8 mouse cellular contexts compared by ENCODE assay signal in the genomic region with DNA sequence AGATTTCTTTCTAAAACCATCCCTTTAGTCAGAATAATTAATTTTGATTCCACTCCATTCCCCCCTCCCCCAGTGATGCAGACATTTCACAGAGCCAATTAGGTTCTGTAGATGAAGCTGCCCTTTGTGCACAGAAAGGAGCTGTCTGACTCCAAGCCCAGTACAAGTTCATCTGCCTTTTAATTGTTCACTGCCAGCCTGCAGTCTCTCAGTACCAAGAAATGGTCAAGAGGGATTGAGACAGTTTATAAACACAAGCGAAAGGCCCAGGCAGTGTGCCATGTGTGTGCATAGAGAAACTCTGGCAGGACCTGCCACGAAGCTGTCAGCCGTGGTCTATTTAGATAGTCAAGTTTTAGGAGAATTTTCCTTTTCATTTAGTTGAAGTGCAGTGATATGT.
DNase-seq lines count a peak whose midpoint lies in the region; ATAC-seq and TF ChIP-seq lines count a peak whose summit lies in the region.
"Had no signal": no experiment of that assay in that cellular context is flagged by ENCODE, and none has a peak within 500 bp of the region (broad histone marks: within the 10 kb centered on the region; RNA-seq: fewer than 3 reads in every experiment).

No protein-coding gene starts in this region.

- no peaks in the 10 kb centered on the region for H3K36me3 ChIP-seq in forebrain, embryonic 16.5 days (ENCODE audit: control insufficient read depth, insufficient read depth)
- no peaks in the 10 kb centered on the region for H3K36me3 ChIP-seq in liver, postnatal 0 days (replicated peaks; ENCODE audit: insufficient read depth, low read length)
- H3K36me3 ChIP-seq: embryonic facial prominence, embryonic 13.5 days had no signal

- H3K27me3 ChIP-seq in forebrain, embryonic 16.5 days (replicated peaks; ENCODE audit: control insufficient read depth, insufficient read depth, low read length), result no peaks in the 10 kb centered on the region
- no peaks in the 10 kb centered on the region for H3K27me3 ChIP-seq in liver, postnatal 0 days (ENCODE audit: insufficient read depth, low read length)
- H3K27me3 ChIP-seq: embryonic facial prominence, embryonic 13.5 days had no signal

- H3K4me3 ChIP-seq in forebrain, embryonic 16.5 days (replicated peaks; ENCODE audit: low read length), result no peak overlapping the region
- H3K4me3 ChIP-seq in liver, postnatal 0 days (ENCODE audit: low read depth, low read length), result no peak overlapping the region
- H3K4me3 ChIP-seq: embryonic facial prominence, embryonic 13.5 days had no signal

- ATAC-seq in cerebellum, adult (ENCODE audit: insufficient number of reproducible peaks, low FRiP score, low TSS enrichment), result 0 out of 2 replicates have a peak, but pooled peaks have one; percentile 17
- peak; percentile 61 for ATAC-seq in forebrain, embryonic 16.5 days
- no peak for ATAC-seq in liver, postnatal 0 days

- peaks cover 20% of the 10 kb centered on the region for H3K4me1 ChIP-seq in forebrain, embryonic 16.5 days (replicated peaks; ENCODE audit: control insufficient read depth, insufficient read depth, low read length)
- no peaks in the 10 kb centered on the region for H3K4me1 ChIP-seq in liver, postnatal 0 days (ENCODE audit: insufficient read depth)

- WGBS in forebrain, embryonic 16.5 days, result 30% methylated on average over 3 of the region's 3 CpGs
- 79% methylated on average over 3 of the region's 3 CpGs for WGBS in liver, postnatal 0 days (ENCODE audit: insufficient replicate concordance)

- DNase-seq in kidney, postnatal 10 days, result peak; percentile 43
- DNase-seq in kidney, postnatal 4 days, result no peak
- peak; percentile 54 for DNase-seq in lung, postnatal 25 days (ENCODE audit: low spot score)
- DNase-seq in layer of hippocampus, adult 18-20 months (ENCODE audit: low spot score in 2 of 2), result no peak
- DNase-seq in liver, postnatal 0 days, result no peak

- no peak for TF ChIP-seq CTCF in liver, postnatal 0 days (IDR thresholded peaks at IDR 0.05; ENCODE audit: low read depth)

- H3K27ac ChIP-seq in forebrain, embryonic 16.5 days (ENCODE audit: low read length), result no peak overlapping the region
- no peak overlapping the region for H3K27ac ChIP-seq in liver, postnatal 0 days (ENCODE audit: low read depth)

- H3K9ac ChIP-seq in forebrain, embryonic 16.5 days (replicated peaks; ENCODE audit: low read depth, low read length), result no peak overlapping the region
- H3K9ac ChIP-seq in liver, postnatal 0 days (replicated peaks), result no peak overlapping the region
- H3K9ac ChIP-seq: embryonic facial prominence, embryonic 13.5 days had no signal

- H3K9me3 ChIP-seq in forebrain, embryonic 16.5 days (ENCODE audit: control insufficient read depth, low read length), result no peaks in the 10 kb centered on the region
- no peaks in the 10 kb centered on the region for H3K9me3 ChIP-seq in liver, postnatal 0 days (ENCODE audit: low read length)
- H3K9me3 ChIP-seq: embryonic facial prominence, embryonic 13.5 days had no signal

- no peak overlapping the region for H3K4me2 ChIP-seq in forebrain, embryonic 16.5 days (ENCODE audit: low read length)
- no peak overlapping the region for H3K4me2 ChIP-seq in liver, postnatal 0 days (ENCODE audit: low read depth, low read length)

- TF ChIP-seq EP300 in liver, postnatal 0 days (IDR thresholded peaks at IDR 0.05; ENCODE audit: low read depth), result no peak

Comparison
In these comparisons a context has a peak if more than half of its experiments do, and no peak if none do; other contexts are left out.
1. DNase-seq: peak in kidney, postnatal 10 days (single experiment) and lung, postnatal 25 days (single experiment); none in kidney, postnatal 4 days (0 of 2), layer of hippocampus, adult 18-20 months (0 of 2) and liver, postnatal 0 days (single experiment).